Mouse (Mus musculus) cerebellum, adult 9-10 months (tissue): ENCODE measurements around the gene Olfr1113.
"Not testable (repeated sequence)": the region's sequence is repeated elsewhere in the genome, so short reads cannot be mapped to it uniquely, and the experiment has no call there.

Experiments
- DNase-seq: peaks from one replicate; pipeline ENCODE4 v3.0.0; 2022

The Olfr1113 gene

GRCm38 (mm10) chr2:87208670-87209069 is at the start of gene Olfr1113:
TSS of gene Olfr1113 (plus strand) at chr2:87208970.
- DNase-seq, result no peak

- DNase-seq, result not testable (repeated sequence)
Measured at GRCm38 (mm10) chr2:87167731-87168130, 41.0 kb upstream of the Olfr1113 start.

- no peak for DNase-seq
Measured at GRCm38 (mm10) chr2:87187498-87187897, 21.3 kb upstream of the Olfr1113 start, which contains the start of gene Olfr1112. TSS of gene Olfr1112 (plus strand) at chr2:87187798.

- DNase-seq, result no peak
Measured at GRCm38 (mm10) chr2:87247713-87248112, 38.9 kb downstream of the Olfr1113 start, which contains the start of gene Olfr1115. TSS of gene Olfr1115 (plus strand) at chr2:87248013.
